Mouse (Mus musculus): Measurements from ENCODE around the gene Fam83f. TPM values are rescaled to one million over a fixed set of nuclear protein-coding genes. Genes with fewer than 3 reads are reported as not detected.

Gene Fam83f
- total and polyA plus RNA-seq, 3 experiments, result not detected

- H3K9me3 ChIP-seq (replicated peaks; ENCODE audit: insufficient read depth, low read length), result no peaks in the 10 kb centered on the region
- no peaks in the 10 kb centered on the region; a peak in 1 of 4 replicates for H3K4me1 ChIP-seq (ENCODE audit: control insufficient read depth in 1 of 2, insufficient read depth in 2 of 2, low read length in 2 of 2)
- H3K9ac ChIP-seq (ENCODE audit: control insufficient read depth, low read depth, low read length, poor library complexity, severe bottlenecking), result no peak overlapping the region
- TF ChIP-seq ZMIZ1 (IDR thresholded peaks at IDR 0.05; ENCODE audit: low read depth, low read length) (no peak), ELF1 (IDR thresholded peaks at IDR 0.05; ENCODE audit: low read depth, low read length) (no peak), USF1 (IDR thresholded peaks at IDR 0.05; ENCODE audit: low read depth, low read length) (no peak), SMC3 (IDR thresholded peaks at IDR 0.05; ENCODE audit: low read depth, low read length) (no peak), POLR2AphosphoS5 (IDR thresholded peaks at IDR 0.05; ENCODE audit: borderline replicate concordance, low read depth, low read length) (no peak), CTCF (IDR thresholded peaks at IDR 0.05 in 2 of 3, conservative IDR thresholded peaks at IDR 0.05 in 1 of 3; ENCODE audit: control insufficient read depth in 1 of 3, insufficient read depth in 1 of 3, low read depth in 2 of 3, low read length in 3 of 3, poor library complexity in 1 of 3, severe bottlenecking in 1 of 3) (no peak), POLR2AphosphoS2 (IDR thresholded peaks at IDR 0.05; ENCODE audit: low read length) (no peak), TAL1 (IDR thresholded peaks at IDR 0.05; ENCODE audit: low read length) (no peak), ZNF384 (IDR thresholded peaks at IDR 0.05; ENCODE audit: low read depth, low read length) (no peak), KAT2A (conservative IDR thresholded peaks at IDR 0.05; ENCODE audit: low read depth, low read length) (no peak), BHLHE40 (IDR thresholded peaks at IDR 0.05; ENCODE audit: borderline replicate concordance, low read depth, low read length) (no peak), MYC (IDR thresholded peaks at IDR 0.05; ENCODE audit: low read depth, low read length) (no peak), ETS1 (IDR thresholded peaks at IDR 0.05; ENCODE audit: low read depth, low read length) (no peak), GATA1 (IDR thresholded peaks at IDR 0.05; ENCODE audit: low read depth, low read length) (no peak), CHD1 (IDR thresholded peaks at IDR 0.05; ENCODE audit: low read depth, low read length) (no peak), POLR2A (IDR thresholded peaks at IDR 0.05; ENCODE audit: control insufficient read depth in 1 of 2, insufficient read depth in 1 of 2, low read depth in 1 of 2, low read length in 2 of 2, poor library complexity in 1 of 2) (no peak), ZC3H11A (IDR thresholded peaks at IDR 0.05; ENCODE audit: low read depth, low read length) (no peak), JUND (IDR thresholded peaks at IDR 0.05; ENCODE audit: low read depth, low read length) (no peak)
- no peak overlapping the region for H3K4me3 ChIP-seq (ENCODE audit: control insufficient read depth in 1 of 2, insufficient read depth in 1 of 2, low read depth in 2 of 2, low read length in 2 of 2)
- H3K27ac ChIP-seq (ENCODE audit: control insufficient read depth, low read depth, low read length), result no peak overlapping the region
- H3K27me3 ChIP-seq (ENCODE audit: control insufficient read depth in 1 of 2, insufficient read depth in 2 of 2, low read length in 2 of 2), result peaks cover 0 to 1% of the 10 kb centered on the region in 2 experiments; a peak in 2 of 4 replicates
- peaks cover 0 to under 1% of the 10 kb centered on the region in 2 experiments; a peak in 2 of 4 replicates for H3K36me3 ChIP-seq (ENCODE audit: control insufficient read depth in 1 of 2, insufficient read depth in 2 of 2, low read length in 2 of 2)
- no peak for DNase-seq (ENCODE audit: low read depth, low spot score)
- H3K79me2 ChIP-seq (ENCODE audit: control insufficient read depth, insufficient read depth, low read length, poor library complexity), result no peaks in the 10 kb centered on the region
Measured at GRCm38 (mm10) chr15:80639874-80640273, 31.8 kb upstream of the Fam83f start.

GRCm38 (mm10) chr15:80641702-80642435 lies 29.8 kb upstream of the Fam83f start:
- Histone ChIP-seq H3K27ac (ENCODE audit: control insufficient read depth, low read depth, low read length) (no peak overlapping the region), H3K79me2 (ENCODE audit: control insufficient read depth, insufficient read depth, low read length, poor library complexity) (no peaks in the 10 kb centered on the region), H3K4me3 (ENCODE audit: control insufficient read depth in 1 of 2, insufficient read depth in 1 of 2, low read depth in 2 of 2, low read length in 2 of 2) (no peak overlapping the region), H3K9ac (ENCODE audit: control insufficient read depth, low read depth, low read length, poor library complexity, severe bottlenecking) (no peak overlapping the region), H3K36me3 (ENCODE audit: control insufficient read depth in 1 of 2, insufficient read depth in 2 of 2, low read length in 2 of 2) (no peaks in the 10 kb centered on the region), H3K4me1 (ENCODE audit: control insufficient read depth in 1 of 2, insufficient read depth in 2 of 2, low read length in 2 of 2) (no peaks in the 10 kb centered on the region), H3K27me3 (ENCODE audit: control insufficient read depth in 1 of 2, insufficient read depth in 2 of 2, low read length in 2 of 2) (peaks cover 0 to 1% of the 10 kb centered on the region in 2 experiments; a peak in 2 of 4 replicates), H3K9me3 (replicated peaks; ENCODE audit: insufficient read depth, low read length) (no peaks in the 10 kb centered on the region)
- no peak for DNase-seq (ENCODE audit: low read depth, low spot score)
- no peak for TF ChIP-seq ELF1 (IDR thresholded peaks at IDR 0.05; ENCODE audit: low read depth, low read length)
- no peak for TF ChIP-seq NRF1 (IDR thresholded peaks at IDR 0.05; ENCODE audit: insufficient read depth, low read depth, low read length, poor library complexity, severe bottlenecking)
- no peak for TF ChIP-seq ZKSCAN1 (IDR thresholded peaks at IDR 0.05; ENCODE audit: low read depth, low read length)
- TF ChIP-seq SMC3 (IDR thresholded peaks at IDR 0.05; ENCODE audit: low read depth, low read length), result no peak
- TF ChIP-seq RCOR1 (IDR thresholded peaks at IDR 0.05; ENCODE audit: low read depth, low read length), result no peak
- no peak for TF ChIP-seq CHD2 (IDR thresholded peaks at IDR 0.05; ENCODE audit: low read length)
- TF ChIP-seq SIN3A (IDR thresholded peaks at IDR 0.05; ENCODE audit: low read length), result no peak
- no peak for TF ChIP-seq TCF12 (IDR thresholded peaks at IDR 0.05; ENCODE audit: low read depth, low read length)
- no peak for TF ChIP-seq UBTF (IDR thresholded peaks at IDR 0.05; ENCODE audit: borderline replicate concordance, insufficient read depth, low read depth, low read length)
- no peak for TF ChIP-seq MAZ (IDR thresholded peaks at IDR 0.05; ENCODE audit: low read depth, low read length)
- no peak for TF ChIP-seq BHLHE40 (IDR thresholded peaks at IDR 0.05; ENCODE audit: borderline replicate concordance, low read depth, low read length)
- no peak for TF ChIP-seq GATA1 (IDR thresholded peaks at IDR 0.05; ENCODE audit: low read depth, low read length)
- TF ChIP-seq POLR2AphosphoS5 (IDR thresholded peaks at IDR 0.05; ENCODE audit: borderline replicate concordance, low read depth, low read length), result no peak
- TF ChIP-seq TAL1 (IDR thresholded peaks at IDR 0.05; ENCODE audit: low read length), result no peak
- no peak for TF ChIP-seq KAT2A (conservative IDR thresholded peaks at IDR 0.05; ENCODE audit: low read depth, low read length)
- TF ChIP-seq ZMIZ1 (IDR thresholded peaks at IDR 0.05; ENCODE audit: low read depth, low read length), result no peak
- TF ChIP-seq E2F4 (IDR thresholded peaks at IDR 0.05; ENCODE audit: borderline replicate concordance, low read depth, low read length), result no peak
- no peak for TF ChIP-seq USF1 (IDR thresholded peaks at IDR 0.05; ENCODE audit: low read depth, low read length)

All from MEL (cell line).